Mouse (Mus musculus) inflammation-experienced regulatory T-cells, adult 6 months (primary cell): ENCODE measurements around the gene Htra2. TPM values are rescaled to one million over a fixed set of nuclear protein-coding genes. Genes with fewer than 3 reads are reported as not detected.

ENCODE experiments used
- ATAC-seq: one replicate; pipeline ENCODE4 v1.8.0; 2017
- polyA plus RNA-seq, 3 experiments: library from polyadenylated mRNA; unstranded; fragments of 100-300 nt; shearing (Covaris generic); gene quantifications; one replicate each; pipeline ENCODE4 v1.2.1; 2017

The Htra2 gene
- polyA plus RNA-seq = 10 to 100 TPM; 23.5 to 29.2 (median 28.4) TPM

DNA sequence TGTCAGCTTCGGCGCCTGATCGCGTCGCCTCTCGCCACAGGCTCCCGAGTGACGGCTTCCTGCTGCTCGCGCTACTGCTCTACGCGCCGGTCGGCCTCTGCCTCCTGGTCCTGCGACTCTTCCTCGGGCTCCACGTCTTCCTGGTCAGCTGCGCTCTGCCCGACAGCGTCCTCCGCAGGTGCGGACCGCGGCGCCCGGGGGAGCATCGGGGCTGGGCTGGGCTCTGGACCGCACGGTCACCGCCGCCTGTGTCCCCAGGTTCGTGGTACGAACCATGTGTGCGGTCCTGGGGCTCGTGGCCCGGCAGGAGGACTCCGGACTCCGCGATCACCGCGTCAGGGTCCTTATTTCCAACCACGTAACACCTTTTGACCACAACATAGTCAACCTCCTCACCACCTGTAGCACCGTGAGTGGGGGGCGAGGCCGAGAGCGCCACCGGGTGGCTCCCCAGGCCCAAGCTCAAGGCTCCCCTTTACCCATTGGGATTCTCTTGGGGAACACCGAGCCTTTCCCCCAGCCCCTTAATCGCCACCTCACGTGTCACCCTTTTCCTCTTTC lies at the start of gene Htra2:
Gene Htra2 (minus strand): TSS at position 403 of the 561 bp plus-strand sequence.
- peak; percentile 18 for ATAC-seq

DNA sequence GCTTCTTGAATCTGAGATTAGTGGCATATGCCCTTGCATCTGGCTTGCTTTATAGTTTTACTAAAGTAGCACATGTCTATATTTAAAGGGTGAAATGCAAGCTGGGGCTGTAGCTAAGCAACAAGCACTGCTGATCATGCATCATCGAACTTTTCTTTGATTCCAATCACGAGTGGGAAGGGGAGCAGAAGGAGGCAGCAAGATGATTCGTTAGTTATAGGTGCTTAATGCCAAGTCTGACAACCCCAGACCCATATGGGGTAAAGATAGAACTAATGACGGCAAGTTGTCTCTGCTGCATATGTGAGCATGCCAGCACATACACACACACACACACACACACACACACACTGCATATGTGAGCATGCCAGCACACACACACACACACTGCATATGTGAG lies 49.1 kb upstream of the Htra2 start:
- ATAC-seq = no peak

DNA sequence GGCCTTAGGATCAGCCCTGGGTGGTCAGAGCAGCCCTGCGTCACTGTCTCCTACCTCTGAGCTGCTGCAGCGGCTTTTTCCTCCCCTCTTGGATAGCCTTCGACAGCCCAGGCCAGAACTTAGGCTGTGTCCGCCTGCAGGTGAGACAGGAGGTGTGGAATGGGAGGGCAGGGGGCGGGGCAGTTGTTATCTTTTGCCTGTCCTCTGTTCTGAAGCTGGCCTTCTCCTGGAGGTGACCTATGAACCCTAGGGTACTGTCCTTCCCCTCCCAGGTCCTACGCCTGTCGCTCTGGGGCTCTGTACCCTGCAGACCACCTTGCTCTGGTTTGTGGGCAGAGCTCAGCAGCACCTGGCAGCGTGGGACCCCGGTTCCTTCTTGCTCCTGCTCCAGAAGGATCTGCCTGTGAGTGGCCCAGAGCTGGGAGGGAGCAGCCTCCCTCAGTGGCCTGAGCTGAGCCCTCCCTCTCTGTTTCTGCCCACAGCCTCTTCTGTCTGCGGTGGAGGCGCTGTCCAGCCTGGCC lies 48.1 kb upstream of the Htra2 start:
- no peak for ATAC-seq

DNA sequence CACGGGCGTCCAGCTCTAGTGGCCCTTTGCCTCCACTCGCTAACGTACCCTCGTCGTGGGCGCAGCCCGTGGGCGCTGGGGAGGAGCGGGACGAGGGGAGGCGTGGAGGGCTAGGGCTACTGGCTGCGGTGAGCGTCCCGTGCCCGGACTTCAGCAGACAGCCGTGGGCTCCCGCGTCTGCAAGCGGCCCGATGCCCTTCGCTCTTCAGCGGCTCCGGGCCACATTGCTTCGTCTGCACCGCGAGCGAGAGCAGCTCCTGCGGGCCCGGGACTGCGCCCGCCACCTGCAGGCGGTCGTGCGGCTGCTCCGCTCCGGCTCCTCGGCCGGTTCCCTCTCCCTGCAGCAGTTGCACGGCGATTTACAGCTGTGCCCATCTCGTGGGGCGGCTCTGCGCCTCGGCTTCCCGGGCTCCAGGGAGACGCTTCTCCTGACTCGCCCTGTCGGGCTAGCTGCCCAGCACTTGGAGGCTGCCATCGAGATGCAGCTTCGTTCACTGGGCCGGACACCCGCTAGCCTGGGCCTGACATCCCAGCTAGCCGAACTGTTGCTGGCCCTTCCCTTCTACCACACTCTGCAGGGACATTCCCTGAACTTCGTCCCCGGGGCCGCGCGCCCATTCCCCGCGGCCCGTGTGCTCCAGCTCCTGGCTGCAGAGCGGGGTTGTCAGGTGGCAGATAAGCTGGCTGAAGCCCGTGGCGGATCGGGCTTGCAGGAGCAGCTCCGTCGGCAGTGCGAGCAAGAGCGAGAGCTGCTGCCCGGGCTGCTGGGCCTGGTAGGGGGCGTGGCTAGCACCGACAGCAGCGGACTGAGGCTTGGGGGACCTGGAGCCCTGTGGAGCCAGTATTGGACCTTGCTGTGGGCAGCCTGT lies 46.8 kb upstream of the Htra2 start:
- peak; percentile 75 for ATAC-seq

- peak; percentile 91 for ATAC-seq
These were observed 46.2 kb upstream of the Htra2 start, which contains the start of the genes Ccdc142 and Gm42688 for GRCm38 (mm10) chr6:83101316-83101687. Ccdc142 (plus strand) TSS chr6:83101601. Gm42688 (plus strand) TSS chr6:83101617.

GRCm38 (mm10) chr6:83098411-83098810 lies 43.3 kb upstream of the Htra2 start:
- no peak for ATAC-seq

DNA sequence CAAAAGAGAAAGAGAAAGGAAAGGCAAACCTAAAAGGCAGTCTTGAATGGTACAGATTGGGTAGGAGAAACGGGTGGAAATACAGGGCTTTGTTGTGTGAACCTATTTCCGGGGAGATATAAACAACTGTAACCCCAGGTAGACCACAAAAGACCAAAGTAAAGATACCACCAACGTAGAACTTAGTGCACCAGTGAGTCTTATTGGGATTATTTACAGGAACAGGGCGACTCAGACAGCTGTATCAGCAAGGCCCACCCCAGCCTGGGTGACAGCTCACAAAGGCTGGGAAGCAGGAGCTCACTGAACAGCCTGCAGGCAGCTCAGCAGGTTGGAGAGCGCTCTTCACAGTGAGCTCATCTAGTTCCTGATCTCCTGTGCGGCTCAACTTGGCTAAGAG lies 40.9 kb upstream of the Htra2 start:
- peak; percentile 98 for ATAC-seq

GRCm38 (mm10) chr6:83092416-83093127 lies 37.5 kb upstream of the Htra2 start:
- ATAC-seq = no peak

DNA sequence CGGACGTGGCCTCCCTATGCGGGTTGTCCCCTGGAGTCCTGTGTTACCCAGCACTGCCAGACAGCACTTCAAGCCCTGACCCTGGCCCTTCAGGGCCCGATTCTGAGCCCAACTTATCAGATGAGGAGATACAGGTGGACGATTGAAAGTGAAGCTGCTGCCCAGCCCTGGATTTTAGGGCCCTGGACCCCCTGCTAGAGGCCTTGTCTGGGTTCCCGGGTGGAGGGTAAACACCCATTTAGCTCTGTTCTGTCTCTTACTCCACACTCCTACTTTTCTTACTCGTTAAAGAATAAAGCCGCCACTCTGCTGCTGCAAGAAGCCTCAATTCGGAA lies 32.8 kb upstream of the Htra2 start:
- ATAC-seq = no peak

DNA sequence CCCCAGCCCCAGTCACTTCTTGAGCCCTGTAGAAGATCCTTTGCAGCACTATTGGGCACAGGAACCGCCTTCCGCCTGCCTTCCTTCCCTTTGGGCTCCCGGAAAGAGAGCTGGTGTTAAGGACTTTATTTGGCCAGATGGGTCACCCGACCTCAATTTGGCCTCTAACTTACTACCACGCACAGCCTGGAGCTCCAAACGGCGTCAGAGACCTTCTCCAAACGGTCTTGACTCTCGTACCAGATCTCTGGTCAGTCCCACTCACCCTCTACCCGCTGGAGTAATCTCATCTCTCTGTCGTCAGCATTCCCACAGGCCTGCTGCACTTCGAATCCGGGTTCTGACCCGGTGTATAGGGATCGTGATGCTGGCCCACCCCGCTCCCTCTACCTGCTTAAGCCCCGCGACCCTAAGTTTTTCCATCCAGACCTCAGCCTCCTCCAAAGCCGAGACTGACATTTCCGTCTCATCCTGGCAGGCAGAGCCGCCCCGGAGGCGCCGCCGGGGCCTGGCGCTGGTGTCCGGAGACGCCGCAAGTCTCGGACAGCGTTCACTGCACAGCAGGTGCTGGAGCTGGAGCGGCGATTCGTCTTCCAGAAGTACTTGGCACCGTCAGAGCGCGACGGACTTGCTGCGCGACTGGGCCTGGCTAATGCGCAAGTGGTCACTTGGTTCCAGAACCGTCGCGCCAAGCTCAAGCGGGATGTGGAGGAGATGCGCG lies 32.3 kb upstream of the Htra2 start:
- ATAC-seq = peak; percentile 43

DNA sequence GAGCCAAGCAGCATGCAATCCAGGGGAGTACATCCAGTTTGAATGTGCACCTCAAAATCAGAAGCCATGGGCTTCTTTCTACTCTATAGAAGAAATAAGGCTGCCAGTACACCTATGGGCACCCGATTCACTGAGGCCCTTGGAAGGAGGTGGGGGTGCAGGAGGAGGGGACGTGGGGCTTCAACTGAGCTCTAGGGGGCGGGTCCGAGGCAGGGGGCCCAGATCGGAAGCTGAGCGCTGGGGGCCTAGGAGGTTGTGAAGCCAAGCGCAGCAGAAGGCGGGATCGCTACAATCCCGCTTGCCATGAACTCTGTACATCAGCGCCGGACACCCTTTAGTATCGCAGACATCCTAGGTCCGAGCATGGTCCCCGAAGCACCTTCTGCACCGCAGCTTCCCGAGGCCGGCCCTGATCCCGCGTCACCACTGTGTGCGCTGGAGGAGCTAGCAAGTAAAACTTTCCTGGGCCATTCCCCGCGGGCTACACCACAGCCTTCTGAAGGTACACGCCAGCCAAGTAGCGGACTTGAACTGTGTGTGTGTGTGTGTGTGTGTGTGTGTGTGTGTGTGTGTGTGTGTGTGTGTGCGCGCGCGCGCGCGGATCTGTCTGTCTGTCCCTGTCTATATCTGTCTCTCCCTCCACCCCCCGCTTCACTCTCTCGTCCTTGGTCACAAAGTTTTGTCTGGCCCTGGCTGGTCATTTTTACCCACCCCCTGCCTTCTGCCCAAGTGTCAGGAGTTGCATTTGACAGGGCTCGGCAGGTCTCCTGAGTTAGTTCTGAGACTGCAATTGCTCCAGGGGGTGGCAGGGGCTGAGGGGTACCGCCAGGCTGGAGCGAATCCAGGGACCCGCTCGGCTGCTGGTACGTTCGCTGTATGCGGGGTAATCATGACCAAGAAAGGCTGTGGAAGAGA lies 31.3 kb upstream of the Htra2 start, which contains the start of gene Lbx2:
Gene Lbx2 (plus strand): TSS at position 247 of the 915 bp plus-strand sequence.
- peak; percentile 21 for ATAC-seq

GRCm38 (mm10) chr6:83084477-83084876 lies 29.4 kb upstream of the Htra2 start:
- ATAC-seq = no peak

DNA sequence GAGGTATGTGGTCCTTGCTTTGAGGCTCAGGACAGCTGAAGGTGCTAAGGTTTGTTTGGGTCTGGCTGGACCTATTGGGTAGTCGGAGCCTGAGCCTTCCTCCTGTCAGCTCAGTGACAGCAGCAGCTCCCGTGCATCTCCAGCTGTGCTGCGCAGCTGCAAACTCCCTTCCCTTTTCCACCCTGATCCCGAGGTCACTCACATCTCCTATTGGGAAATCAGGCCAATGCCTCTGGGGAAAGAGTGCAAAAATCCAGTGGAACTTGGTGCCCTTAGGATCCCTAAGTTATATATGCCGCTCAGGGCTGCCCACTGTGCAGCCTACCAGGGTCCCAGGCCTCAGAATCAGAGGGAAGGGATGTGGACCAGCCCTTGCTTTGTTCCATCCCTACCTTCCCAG lies 28.4 kb upstream of the Htra2 start:
- ATAC-seq = no peak

GRCm38 (mm10) chr6:83080210-83080609 lies 25.1 kb upstream of the Htra2 start:
- ATAC-seq = no peak

DNA sequence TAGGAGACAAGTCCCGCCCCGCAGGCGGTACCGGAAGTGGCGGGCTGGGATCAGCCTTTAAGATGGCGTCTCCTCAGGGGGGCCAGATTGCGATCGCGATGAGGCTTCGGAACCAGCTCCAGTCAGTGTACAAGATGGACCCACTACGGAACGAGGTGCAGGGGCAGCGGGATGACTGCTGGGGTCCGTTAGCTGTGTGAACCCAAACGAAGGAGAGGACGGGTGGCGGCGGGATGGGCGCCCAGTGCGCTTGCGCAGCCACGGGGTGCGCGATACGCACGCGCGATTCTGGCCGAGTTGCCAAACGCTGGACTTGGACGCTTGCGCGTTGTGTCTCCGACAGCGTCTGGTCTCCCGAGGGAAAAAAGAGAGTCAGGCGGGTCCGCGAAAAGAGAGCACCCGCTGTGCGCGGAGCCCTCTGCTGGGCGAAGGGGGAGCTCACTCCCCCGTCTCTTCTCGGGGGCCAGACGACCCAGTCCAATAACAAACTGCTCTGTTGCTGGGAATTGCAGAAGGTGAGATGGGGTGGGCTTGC lies 23.3 kb upstream of the Htra2 start:
- ATAC-seq = peak; percentile 90

GRCm38 (mm10) chr6:83077630-83078323 lies 22.7 kb upstream of the Htra2 start, which contains the start of gene Pcgf1:
Pcgf1 (plus strand) TSS chr6:83077869.
- ATAC-seq = peak; percentile 38

- ATAC-seq = no peak
These were observed 19.9 kb upstream of the Htra2 start for GRCm38 (mm10) chr6:83074979-83075378.

DNA sequence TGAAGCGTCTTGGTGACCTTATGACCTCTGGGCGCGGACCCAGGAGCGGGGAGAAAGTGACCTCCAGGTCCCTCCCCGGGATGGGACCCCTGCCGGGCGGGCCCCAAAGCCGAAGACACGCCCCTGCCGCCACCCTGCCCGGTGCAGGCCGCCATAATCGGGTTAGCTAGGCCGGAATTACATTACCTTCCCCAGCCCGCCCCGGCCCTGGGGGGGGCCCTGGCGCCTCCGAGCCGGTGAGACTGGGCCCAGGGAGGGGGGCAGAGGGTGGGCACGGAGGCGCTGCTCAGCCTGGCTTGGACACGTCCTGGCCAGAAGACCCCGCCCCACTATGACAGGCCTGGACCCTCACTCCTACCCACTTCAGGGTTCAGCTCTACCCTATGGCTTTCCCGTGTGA lies 16.1 kb upstream of the Htra2 start:
- no peak for ATAC-seq

DNA sequence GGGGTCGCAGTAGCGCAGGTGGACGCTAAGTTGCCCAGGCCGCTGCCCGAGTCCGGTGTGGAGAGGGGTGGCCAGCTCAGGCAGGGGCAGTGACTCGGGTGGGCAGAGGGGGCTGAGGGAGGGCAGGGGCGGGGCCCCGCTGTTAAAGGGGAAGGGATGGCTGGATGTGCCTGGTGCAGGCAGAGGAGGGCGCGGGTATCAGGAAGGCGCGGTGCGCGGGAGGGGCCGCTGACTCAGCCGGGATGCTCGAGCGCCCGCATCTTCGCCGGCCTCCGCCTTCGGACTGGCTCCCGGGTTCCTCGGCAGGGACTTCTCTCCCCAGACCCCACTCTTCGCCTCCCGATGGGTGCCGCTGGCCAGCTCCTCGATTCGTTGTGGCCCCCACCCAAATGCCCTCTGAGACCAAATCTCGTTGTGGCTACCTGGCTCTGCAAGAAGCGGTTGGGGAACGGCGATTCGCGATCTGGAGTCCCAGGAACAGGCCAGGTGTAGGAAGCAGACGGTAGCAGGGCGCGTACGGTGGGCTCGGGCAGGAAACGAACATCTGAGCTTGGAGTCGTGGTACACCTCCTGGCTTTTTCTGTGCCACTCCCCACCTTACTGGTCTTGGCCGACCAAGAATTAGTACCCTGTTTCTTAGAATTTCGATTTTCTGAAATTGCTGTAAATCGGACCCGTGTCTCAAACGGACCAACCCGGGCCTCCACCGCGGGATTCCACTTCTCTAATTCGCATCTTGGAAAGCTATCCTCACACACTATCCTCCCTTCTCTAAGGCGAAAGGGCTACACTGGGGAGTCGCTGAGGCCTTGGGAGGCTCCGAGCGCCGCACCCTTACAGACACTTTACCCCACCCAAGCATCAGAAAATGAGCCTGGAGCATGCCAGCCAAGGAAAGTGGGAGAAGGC lies 15.5 kb upstream of the Htra2 start:
- no peak for ATAC-seq

DNA sequence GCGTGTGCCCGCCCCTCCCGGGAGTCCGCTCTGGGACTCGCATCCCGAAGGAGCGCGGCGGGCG lies 15.0 kb upstream of the Htra2 start, which contains the start of gene Tlx2:
Gene Tlx2 (minus strand): TSS at position 47 of the 64 bp plus-strand sequence.
- no peak for ATAC-seq
